Mouse (Mus musculus) heart, adult 8-10 months (tissue): ENCODE measurements at regions not wholly inside any gene's neighbourhood (a gene's known extent, or its start where the extent isn't known, plus 50 kb on each side); places are given as distances from the start of the nearest gene placed in this dataset.
A peak's percentile ranks its signal among the peaks of the same experiment; 100 is the strongest.

Experiments used
- DNase-seq: peaks from one replicate; pipeline ENCODE4 v3.0.0; 2022; ENCODE audit warnings: low spot score

GRCm38 (mm10) chr13:39950203-39950602 is 411.0 kb downstream of the Ofcc1 start:
- no peak for DNase-seq

GRCm38 (mm10) chr13:39935216-39935615 is 426.0 kb downstream of the Ofcc1 start:
- no peak for DNase-seq

GRCm38 (mm10) chr13:39931487-39931886 is 429.8 kb downstream of the Ofcc1 start:
- DNase-seq: no peak

GRCm38 (mm10) chr13:39928573-39928972 is 432.7 kb downstream of the Ofcc1 start:
- DNase-seq: no peak

- no peak for DNase-seq
Measured at GRCm38 (mm10) chr13:39924366-39924765, 436.9 kb downstream of the Ofcc1 start.

- peak; percentile 7 for DNase-seq
Measured at GRCm38 (mm10) chr13:39923113-39923512, 438.1 kb downstream of the Ofcc1 start.

- no peak for DNase-seq
Measured at GRCm38 (mm10) chr13:39907720-39908119, 453.5 kb downstream of the Ofcc1 start.

- no peak for DNase-seq
Measured at GRCm38 (mm10) chr13:39904264-39904663, 457.0 kb downstream of the Ofcc1 start.

GRCm38 (mm10) chr13:39903319-39903718 is 457.9 kb downstream of the Ofcc1 start:
- no peak for DNase-seq

GRCm38 (mm10) chr13:39899332-39899731 is 461.9 kb downstream of the Ofcc1 start:
- DNase-seq: no peak

GRCm38 (mm10) chr13:39898412-39898979 is 462.8 kb downstream of the Ofcc1 start:
- no peak for DNase-seq

- no peak for DNase-seq
Measured at GRCm38 (mm10) chr13:39894159-39894558, 467.1 kb downstream of the Ofcc1 start.

GRCm38 (mm10) chr13:39881066-39881465 is 480.2 kb downstream of the Ofcc1 start:
- no peak for DNase-seq

- no peak for DNase-seq
Measured at GRCm38 (mm10) chr13:39880136-39880535, 481.1 kb downstream of the Ofcc1 start.

GRCm38 (mm10) chr13:39877361-39878141 is 483.7 kb downstream of the Ofcc1 start:
- DNase-seq: no peak

GRCm38 (mm10) chr13:39852257-39852800 is 508.9 kb downstream of the Ofcc1 start:
- no peak for DNase-seq

- no peak for DNase-seq
Measured at GRCm38 (mm10) chr13:39849391-39849790, 511.9 kb downstream of the Ofcc1 start.

GRCm38 (mm10) chr13:39836053-39836584 is 525.1 kb downstream of the Ofcc1 start:
- DNase-seq: no peak

- DNase-seq: no peak
Measured at GRCm38 (mm10) chr13:39835302-39835701, 525.9 kb downstream of the Ofcc1 start.

- no peak for DNase-seq
Measured at GRCm38 (mm10) chr13:39834521-39835245, 526.6 kb downstream of the Ofcc1 start.

- no peak for DNase-seq
Measured at GRCm38 (mm10) chr13:39823965-39824555, 537.2 kb downstream of the Ofcc1 start.
